Mouse (Mus musculus): ENCODE data around the gene Olfm2. TPM values are rescaled to one million over a fixed set of nuclear protein-coding genes. Genes with fewer than 3 reads are reported as not detected.

Olfm2 gene
- total RNA-seq (2021): under 1 TPM in 1 of 2 experiments, not detected in 1; 0.31 TPM
- long read RNA-seq, experiment 1: 0 reads
- long read RNA-seq, experiment 2, partial matches to known transcripts: 0 of 1 reads
- long read RNA-seq, experiment 2, other reads (novel, unspliced or antisense): 0 of 1 reads

DNA sequence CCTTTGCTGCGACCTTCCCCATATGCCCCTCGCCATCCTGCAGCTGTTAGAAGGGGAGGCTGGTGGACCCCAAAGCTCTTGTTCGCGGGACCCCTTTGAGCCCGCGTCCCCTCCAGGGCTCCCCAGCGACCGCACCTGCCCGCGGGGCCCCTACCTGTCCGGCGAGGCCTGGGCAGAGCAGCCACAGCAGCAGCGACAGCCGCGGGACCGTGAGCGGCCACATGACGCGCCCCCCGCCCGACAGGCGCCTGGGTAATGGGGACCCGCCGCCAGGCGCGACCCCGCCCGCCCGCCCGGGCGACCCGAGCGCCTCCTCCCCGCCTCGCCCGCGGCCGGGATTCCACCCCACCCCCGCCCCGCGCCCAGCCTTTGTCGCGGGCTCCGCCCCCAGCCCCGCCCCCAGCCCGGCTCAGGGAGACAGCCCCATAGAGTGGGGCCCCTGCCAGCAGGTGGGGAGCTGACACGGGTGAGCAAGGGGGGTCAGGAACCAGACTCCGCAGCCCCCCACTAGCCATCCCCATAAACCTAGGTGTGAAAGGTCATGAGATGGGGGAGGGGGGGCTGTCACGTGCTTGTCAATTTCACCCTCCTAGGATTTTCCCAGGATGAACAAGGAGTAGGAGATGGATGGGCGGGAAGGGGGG, at the start of gene Olfm2:
Gene Olfm2, minus strand, starts transcription at position 333 of the 644 bp plus-strand sequence.
- no peak for DNase-seq

DNA sequence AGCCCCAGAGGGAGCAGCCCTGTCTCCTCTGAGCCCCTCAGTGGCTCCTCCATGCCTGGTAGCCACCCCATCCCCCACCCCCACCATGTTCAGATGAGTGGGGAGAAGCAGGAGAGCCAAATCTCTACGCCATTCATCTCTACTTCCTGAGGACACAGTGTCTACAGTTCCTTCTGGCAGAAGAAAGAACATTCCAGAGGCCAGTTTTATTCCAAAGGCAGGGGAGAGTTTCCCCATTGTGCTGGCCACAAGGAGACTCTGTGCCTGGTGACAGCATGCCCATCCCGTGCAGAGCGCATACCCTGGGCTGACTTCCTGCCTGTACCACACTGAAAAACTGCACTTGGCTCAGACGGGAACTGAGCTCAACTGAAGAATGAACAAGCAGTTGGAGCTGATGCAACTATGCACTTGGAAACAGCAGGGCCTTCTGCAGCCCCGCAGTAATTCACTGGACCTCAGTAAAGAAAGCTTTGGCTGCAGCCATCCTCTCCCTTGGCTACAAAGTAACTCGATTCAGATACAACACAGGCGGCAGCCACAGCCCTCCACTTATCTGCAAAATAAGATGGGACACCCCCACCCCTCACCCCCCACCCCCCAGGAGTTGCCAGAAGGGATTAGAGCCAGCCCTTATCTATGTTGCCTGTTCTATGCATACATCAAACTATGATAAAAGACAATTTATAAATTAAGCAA, 48.1 kb upstream of the Olfm2 start:
- DNase-seq: peak; percentile 71 to 85

DNA sequence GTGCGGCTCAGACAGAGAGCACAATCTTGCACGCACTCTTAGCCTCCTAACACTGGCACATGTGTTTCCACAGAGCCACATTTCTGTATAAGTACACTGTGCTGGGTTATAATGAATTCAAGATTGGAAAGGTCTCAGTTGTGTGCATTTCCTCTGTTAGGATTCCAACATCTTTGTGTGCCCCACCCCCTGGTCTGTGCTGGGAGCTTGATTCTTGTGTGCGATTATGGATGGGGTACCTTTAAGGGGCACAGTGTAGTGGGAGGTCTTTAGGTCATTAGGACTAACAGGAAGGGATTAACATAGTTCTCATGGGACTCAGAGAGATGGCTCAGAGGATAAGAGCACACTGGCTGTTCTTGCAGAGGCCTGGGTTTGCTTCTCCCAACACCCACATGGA, 44.2 kb upstream of the Olfm2 start:
- no peak for DNase-seq

DNA sequence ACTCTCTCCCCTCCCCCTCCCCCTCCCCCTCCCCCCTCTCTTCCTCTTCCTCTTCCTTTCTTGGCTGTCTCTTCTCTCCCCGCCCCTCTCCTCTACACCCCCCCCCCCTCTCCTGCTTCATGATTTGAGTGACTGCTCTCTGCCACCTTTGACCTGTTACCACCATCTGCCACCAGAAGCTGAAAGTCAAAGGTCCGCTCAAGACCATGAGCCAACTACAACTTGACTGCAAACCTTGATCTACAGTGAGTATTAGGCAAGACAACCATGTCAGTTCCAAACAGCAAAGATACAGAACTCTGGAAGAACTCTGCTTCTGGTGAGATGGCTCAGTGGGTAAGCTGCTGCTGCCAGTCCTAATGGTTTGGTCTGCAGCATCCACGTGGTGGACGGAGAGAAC, 43.5 kb upstream of the Olfm2 start:
- DNase-seq: no peak

DNA sequence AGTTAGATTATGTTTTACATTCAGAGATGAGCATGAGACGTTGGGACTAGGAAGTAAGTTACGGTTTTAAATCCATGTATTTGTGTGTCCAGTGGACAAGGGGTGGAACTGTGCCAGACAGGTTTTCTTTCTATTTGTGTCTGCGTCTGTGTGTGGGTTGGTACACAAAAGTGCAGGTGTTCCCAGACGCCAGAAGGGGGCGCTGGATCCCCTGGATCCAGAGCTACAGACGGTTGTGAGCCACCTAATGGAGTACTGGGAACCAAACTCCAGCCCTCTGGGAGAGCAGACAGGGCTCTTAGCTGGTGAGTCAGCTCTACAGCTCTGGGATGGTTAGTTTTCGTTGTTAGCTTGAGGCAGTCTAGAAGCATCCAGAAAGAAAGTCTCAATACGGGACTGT, 41.8 kb upstream of the Olfm2 start:
- no peak for DNase-seq

DNA sequence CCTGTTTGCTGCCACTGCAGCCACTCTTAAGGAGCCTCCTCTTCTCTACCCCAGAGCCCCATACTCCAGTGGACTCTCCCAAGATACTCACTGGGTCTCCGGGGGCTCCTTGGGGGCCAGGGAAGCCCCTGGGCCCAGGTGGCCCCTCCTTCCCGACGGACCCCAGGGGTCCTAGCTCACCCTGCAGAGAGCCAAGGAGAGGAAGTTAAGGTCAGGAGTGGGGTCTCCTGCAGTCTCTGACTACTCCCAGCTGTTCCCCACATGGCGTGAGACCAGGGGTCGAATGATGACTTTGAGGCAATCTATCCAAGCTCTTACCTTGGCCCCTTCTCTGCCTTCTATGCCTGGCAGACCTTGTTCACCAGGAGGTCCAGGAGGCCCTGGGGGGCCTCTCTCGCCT, 38.9 kb upstream of the Olfm2 start:
- DNase-seq: no peak

DNA sequence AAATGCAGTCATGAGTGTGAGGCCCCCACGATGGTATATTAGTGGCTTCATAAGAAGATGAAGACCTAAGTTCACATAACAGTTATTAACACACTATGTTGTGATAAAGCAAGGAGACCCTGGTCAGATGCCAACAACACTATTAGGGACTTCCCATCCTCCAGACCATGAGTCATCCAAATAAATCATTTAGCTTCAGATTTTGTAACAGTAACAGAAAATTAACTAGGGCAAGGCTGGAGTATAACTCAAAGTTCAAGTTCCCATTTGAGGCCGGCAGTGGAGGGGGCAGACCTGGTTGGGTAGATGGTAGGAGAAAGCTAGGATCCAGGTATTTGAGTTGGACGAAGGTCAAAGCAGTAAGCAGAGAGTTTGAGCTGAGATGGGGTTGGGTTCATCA, 35.1 kb upstream of the Olfm2 start:
- DNase-seq: no peak

DNA sequence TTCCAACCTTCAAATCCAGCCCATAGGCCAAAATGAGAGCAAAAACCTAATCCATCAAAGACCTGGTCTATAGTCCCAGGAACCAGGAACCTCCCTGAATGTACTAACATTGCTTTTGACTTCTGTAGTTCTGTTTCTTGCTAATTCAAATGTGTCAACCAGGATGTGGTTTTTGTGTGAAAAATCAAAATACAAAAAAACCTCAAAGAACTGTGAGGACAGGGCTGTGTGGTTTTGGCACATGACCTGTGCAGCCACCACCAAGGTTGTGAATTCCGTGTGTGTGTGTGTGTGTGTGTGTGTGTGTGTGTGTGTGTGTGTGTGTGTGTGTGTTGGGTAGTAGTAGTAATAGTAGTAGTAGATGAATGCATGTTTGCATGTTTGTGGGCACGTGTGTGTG, 19.1 kb upstream of the Olfm2 start:
- DNase-seq: no peak

DNA sequence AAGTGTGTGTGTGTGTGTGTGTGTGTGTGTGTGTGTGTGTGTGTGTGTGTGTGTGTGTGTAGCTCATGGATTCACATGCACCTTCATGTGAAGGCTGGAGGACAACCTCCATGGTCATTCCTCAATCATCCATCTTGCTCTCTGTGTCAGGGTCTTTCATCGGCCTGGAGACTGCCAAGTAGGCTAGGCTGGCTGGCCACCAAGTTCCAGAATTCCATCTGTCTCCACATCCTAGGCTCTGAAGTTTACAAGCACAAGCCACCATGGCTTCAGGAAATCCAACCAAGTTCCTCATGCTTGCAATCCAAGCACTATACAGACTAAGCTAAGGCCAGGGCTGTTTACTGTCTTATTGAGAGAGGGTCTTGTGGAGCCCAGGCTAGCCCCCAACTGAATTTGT, 16.9 kb upstream of the Olfm2 start:
- DNase-seq: peak; percentile 56 to 57

DNA sequence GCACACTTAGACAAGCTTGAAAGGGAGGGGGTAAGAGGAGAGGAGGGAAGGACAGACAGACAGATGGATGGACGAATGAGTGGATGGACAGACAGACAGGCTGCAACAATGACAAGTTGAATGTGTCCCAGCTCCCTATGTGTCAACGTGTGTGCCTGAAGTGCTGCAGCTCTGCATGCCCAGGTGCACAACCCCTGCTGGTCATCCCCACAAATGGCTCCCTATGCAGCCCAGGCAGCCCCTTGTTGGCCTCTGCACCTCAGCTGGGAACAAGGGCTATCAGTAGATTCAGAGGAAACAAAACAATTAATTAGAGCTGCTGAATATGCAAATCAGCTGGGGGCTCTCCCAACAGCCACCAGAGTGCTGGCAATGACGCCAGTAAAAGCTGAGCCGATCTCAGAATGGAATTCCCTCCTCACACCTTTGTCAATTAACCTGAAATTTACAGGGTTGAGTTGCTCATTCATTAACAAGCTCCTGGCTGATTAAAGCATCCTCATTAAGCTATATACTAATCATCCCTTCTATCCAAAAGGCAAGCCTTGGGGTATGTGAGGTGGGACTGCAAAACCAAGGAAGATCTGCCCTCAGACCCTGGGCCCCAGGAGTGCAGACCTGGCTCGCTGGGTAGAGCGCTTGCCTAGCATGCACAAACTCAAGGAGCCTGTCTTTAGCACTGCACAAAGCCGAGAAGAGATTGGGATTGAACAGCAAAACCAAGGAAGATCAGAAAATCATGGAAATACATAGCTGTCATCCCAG, 16.2 kb upstream of the Olfm2 start:
- DNase-seq: no peak

DNA sequence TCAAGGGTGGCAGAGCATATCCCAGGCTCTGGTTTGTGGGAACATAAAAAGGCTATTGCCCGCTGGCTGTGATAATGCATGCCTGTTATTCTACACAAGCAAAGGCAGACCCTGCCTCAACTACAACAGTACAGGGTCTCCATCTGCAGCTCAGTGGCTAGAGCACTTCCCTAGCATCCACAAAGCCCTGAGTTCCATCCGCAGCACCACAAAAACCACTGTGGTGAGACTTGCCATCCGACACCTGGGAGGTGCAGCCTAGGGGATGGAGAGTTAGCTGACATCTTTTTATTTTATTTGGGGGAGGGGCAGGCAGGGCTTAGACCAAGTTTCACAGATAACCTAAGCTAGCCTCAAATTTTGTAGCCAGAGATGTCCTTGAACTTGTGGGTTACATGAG, 15.2 kb upstream of the Olfm2 start:
- DNase-seq: no peak

DNA sequence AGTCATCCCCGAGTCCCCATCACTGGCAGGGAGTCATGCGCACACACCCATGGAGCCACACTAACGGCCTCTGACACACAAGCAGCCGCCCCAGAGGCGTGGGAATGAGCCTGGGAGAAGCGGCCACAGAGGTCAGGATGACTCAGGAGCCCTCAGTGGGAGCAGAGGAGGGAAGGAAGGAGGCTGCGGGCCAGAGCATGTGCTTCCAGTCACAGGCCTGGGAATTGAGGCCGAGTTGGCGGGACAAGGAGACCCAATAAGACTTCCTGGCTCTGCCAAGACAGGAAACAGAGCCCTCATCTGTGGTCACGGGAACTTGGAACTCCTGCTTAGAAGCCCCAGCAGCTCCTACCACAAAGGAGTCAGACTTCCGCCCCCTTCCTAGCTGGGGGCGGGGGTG, 14.7 kb upstream of the Olfm2 start:
- DNase-seq: peak; percentile 84 to 96

DNA sequence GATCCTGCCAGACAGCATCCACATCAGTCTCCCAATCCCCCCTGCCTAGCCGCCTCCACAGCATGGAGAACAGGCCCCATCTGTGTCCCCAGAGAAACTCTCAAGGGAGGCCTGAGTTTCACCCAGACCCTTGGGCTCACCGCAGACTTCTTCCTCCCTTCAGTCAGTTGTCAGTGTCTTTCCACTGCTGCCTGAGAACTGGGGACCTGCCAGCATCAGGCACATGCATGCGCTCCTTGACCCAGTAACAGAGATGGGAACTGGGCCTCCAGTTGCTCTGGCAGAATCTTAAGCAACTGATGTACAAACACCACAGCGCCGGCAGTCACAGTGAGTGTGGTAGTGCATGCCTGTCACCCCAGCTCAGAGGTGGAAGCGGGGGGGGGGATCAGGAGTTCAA, 12.7 kb upstream of the Olfm2 start:
- DNase-seq: peak; percentile 51 to 74

DNA sequence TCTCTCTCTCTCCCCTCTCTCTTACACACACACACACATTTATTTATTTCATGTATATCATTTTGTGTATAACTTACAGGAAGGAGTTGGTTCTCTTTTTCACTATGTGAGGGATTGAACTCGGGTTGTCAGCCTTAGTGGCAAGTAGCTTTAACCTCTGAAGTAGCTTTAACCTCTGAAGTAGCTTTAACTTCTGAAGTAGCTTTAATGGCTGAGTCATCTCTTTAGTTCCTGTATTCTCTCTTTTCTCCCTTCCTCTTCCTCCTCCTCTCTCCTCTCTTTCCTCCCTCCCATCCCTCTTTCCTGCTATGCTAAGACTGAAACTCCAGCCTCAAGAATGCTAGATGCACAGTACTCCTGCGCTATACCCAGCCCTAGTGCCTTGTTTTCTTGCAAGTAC, 12.1 kb upstream of the Olfm2 start:
- no peak for DNase-seq

DNA sequence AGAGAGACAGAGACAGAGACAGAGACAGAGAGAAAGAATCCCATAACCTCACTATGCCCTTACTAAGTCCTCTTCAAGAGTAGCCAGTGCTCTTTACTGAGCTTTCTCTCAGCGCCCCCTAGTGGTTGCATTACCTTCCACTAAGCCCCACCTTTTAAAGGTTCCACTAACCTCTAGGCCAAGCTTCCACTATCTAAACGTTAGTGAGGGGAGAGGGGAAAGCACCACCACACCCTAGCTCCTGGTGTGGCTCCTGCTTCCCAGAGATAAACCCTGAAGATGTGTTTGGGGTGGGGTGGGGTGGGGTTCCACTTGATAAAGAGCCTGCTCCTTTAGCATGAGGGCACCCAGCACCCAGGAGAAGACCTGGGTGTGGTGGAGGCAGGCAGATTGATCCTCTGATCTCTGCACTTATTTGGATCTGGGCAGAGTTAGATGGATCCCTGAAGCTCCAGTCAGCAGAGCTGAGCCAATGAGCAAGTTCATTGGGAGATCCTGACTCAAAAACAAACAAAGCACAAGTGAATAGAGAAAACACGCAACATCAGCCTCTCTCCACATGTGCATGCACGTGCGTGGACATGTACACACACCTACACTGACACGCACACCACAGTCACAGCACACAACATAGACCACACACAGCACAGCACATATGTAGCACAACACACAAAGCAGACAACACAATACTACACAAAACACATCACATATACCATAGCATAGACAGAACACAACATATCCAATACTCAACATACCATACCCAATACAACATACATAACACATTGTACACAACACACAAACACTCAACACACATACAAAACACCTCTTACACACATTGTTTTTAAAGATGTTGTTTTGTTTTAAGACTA, 11.2 kb upstream of the Olfm2 start:
- peak; percentile 66 to 84 for DNase-seq

DNA sequence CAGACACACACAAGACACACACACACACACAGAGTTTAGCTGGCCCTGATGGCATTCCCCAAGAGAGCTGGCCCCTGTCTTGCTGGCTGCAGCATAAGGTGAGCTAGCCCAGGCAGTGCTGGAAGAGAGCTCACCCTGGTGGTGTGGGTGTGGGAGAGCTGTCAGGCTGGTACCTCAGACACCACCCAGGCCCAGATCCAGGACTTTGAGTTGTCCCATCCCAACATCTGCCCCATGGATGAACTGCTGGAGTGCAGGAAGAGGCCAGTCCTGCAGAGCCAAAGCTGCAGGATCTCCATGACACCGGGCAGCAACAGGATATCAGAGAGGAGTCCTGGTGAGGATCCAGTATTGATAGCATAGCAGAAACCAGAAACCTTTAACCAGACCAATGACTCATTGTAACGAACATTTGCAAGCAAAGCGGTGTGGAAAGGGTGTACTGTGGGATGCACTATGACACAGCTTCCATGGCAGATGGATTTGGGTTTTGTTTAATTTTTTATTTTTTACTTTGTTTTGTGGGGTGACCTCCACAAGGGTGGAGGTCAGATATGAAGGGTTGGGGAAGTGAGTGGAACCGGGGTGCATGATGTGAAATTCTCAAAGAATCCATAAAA, 10.0 kb upstream of the Olfm2 start:
- no peak for DNase-seq

DNA sequence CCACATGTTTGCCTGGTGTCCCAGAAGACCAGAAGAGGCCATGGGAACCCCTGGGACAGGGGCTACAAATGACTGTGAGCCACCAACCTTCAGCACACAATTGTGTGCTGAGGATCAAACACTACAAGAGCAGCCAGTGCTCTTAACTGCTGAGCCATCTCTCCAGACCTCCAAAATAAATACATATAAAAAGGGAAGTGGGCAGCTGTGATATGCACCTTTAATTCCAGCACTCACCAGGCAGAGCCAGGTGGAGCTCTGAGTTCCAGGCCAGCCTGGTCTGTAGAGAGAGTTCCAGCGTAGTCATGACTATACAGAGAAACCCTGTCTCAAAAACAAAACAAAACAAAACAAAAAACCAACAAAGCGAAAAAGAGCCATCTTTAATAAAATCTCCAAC, 8.2 kb upstream of the Olfm2 start:
- DNase-seq: no peak

DNA sequence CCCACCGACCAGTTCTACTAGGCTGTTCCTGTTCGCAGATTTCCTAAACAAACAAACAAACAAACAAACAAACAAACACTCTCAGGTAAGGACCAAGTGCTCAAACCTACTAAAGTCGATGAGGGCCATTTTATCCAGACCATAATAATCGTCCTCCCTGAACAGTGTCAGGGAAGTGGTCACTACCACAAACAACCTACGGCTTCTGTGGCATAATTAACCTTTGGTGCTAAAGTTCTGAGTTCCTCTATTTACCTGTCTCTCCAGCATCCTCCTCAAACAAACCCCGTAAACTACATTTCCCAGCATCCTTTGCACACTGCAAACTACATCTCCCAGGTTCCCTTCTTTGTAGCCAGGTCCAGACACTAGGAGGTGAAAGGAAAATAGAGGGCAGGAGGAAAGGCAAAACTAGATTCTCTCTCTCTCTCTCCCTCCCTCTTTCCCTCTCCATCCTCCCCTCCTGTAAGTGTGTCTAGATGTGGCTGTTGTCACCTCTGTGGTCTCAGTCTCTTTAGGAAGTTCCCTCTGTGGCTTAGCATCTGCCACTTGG, 5.4 kb upstream of the Olfm2 start:
- no peak for DNase-seq

DNA sequence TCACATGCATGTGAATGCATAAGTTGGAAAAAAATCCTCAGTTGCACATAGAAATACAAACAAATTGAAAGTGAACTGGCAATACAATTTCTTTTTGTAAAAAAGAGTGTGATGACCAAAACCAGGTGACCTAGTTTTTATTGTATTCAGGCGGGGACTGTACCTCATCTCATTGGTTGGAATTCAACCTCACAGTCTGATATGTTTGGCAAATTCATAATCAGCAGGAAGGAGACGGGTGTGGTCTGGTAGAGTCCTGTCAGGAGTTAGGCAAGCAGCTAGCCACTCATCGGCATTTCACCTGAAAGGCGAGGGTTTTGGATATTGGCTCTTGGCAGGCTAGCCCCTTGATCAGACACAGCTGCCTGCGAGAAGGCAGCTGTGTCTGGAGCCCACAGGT, 3.1 kb upstream of the Olfm2 start:
- DNase-seq: no peak

DNA sequence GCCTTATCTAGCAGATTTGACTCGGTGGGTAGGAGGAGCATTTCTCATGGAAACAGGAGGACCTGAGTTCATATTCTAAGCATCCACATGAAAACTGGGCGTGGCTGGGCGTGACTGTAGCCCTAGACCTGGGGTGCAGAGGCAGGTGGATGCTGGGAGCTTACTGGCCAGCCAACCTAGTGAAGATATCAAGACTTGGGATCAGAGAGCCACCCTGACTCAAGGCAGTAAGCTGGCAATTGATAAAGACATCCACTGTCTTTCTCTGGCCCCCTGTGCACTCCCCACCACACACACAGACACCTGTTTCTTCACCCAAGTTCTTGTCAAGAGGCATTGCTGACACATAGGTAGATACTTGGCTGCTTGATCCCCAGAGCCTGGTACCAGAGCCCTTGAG, 2.4 kb upstream of the Olfm2 start:
- no peak for DNase-seq

DNA sequence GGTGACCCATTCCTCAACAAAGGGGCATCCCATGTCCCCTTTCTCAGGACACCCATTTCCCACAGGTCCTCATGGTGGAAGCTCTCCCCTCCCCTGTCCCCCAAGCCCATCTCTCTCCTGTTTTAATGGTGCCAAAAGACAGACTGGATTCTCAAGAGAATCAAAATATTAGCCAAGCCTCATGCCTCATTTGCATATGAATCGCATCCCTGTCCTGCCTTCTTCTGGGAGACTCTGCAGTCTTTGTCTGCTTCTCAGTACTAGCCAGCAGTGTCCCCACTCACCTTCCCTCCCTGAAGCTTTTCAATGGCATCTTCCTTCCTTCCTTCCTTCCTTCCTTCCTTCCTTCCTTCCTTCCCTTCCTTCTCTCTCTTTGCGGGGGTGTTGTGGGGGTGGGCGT, 1.5 kb upstream of the Olfm2 start:
- DNase-seq: no peak
